Mouse (Mus musculus) spleen, adult 2 months (tissue): ENCODE results near the gene Pik3ca. TPM values are rescaled to one million over a fixed set of nuclear protein-coding genes. Genes with fewer than 3 reads are reported as not detected.

ENCODE experiments used
- DNase-seq, 2 experiments: peaks; one replicate each; pipeline versions ENCODE4 v3.0.0 to v3.0.0-alpha.2; 2012 to 2021; ENCODE audit warnings: low spot score in 2 of 2, low read depth in 1 of 2
- H3K27ac ChIP-seq: fragments of 200-500 bp; 2 replicates; pipeline ENCODE4 v1.5.1; 2012; ENCODE audit warnings: low read length, inconsistent platforms; ENCODE audit not compliant: insufficient read depth
- H3K27me3 ChIP-seq: fragments of 200-500 bp; 2 replicates; pipeline ENCODE4 v1.6.1; 2012; ENCODE audit warnings: mild to moderate bottlenecking, moderate library complexity, low read length, inconsistent platforms; ENCODE audit not compliant: control insufficient read depth, insufficient read depth
- H3K36me3 ChIP-seq: fragments of 200-500 bp; 2 replicates; pipeline ENCODE4 v1.6.1; 2012; ENCODE audit warnings: mild to moderate bottlenecking, low read length, inconsistent platforms; ENCODE audit not compliant: control insufficient read depth, insufficient read depth
- H3K4me1 ChIP-seq: fragments of 200-500 bp; 2 replicates; pipeline ENCODE4 v1.6.1; 2011; ENCODE audit warnings: inconsistent platforms; ENCODE audit not compliant: control insufficient read depth, insufficient read depth, insufficient read length
- H3K4me3 ChIP-seq: fragments of 200-500 bp; 2 replicates; pipeline ENCODE4 v1.5.1; 2011; ENCODE audit warnings: mild to moderate bottlenecking, inconsistent platforms; ENCODE audit not compliant: insufficient read depth, insufficient read length; ENCODE audit errors: extremely low read depth
- CTCF ChIP-seq: fragments of 200-500 bp; IDR thresholded peaks from 2 replicates; pipeline ENCODE4 v1.5.1; 2011; ENCODE audit warnings: mild to moderate bottlenecking, inconsistent platforms; ENCODE audit not compliant: insufficient read depth, insufficient read length, insufficient replicate concordance; ENCODE audit errors: extremely low read depth
- POLR2A ChIP-seq: fragments of 200-500 bp; IDR thresholded peaks from 2 replicates; pipeline ENCODE4 v1.6.1; 2011; ENCODE audit warnings: low read depth, low read length, inconsistent platforms
- WGBS: fragments of 180-500 bp; shearing (Covaris S2); methylation state at CpG from one replicate; pipeline ENCODE4 v1.1.7; 2018; 5-methylcytosine and 5-hydroxymethylcytosine counted together
- polyA plus RNA-seq: library from polyadenylated mRNA; depleted of rRNA; stranded (reverse); fragments of >200 nt; gene quantifications from 2 replicates; pipeline ENCODE4 v1.2.3, GENCODE M21; 2012

Gene Pik3ca
- polyA plus RNA-seq, 1 experiment: 3.7 TPM

DNA sequence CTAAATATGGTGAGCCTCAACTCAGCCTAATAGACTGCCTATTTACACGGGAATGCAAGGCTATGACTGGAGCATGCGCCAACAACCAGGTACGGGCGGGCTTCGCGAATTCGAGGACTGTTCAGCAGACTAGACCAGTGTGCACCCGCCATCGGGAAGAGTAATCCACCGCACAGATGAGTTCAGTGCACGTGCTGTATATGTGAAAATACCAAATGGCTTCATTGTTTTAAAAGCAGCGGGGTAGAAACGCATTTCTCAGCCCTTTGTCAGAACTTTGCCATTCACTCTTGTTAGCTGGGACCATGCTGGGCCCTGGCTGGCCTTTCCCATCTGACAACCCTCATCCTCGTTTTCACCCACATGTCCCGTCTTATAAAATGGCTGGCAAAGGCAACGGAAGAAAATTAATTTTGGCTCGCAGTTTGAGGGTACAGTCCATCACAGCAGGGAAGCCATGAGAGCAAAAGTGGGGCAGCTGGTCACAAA is 31.2 kb upstream of the Pik3ca start:
- Histone ChIP-seq H3K27ac (no peak overlapping the region), H3K27me3 (no peaks in the 10 kb centered on the region; the same call in 1 of the 2 replicates), H3K36me3 (no peaks in the 10 kb centered on the region), H3K4me1 (peaks cover 6% of the 10 kb centered on the region), H3K4me3 (peak overlapping the region; percentile 83)
- DNase-seq: no peak
- TF ChIP-seq POLR2A (no peak), CTCF (no peak)
- WGBS: 72% methylated on average over 17 of the region's 17 CpGs

DNA sequence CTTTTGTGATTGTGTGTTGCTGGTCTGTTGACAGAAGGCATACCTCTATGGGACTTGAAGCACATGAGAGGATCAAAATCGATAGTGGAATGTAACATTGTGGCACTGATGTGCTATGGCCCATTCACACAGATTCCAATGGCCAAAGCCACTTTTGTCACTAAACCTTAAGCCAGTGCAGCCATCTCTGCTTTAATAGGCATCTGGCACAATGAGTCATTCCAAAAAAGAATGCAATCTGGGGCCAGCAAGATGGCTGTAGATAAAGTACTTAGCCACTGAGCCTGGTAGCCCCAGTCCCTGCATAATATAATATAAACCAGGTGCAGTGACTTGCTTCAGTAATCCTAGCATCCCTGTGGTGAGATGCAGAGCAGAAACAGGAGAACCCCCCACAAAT is 30.0 kb upstream of the Pik3ca start:
- no peaks in the 10 kb centered on the region for H3K36me3 ChIP-seq
- peaks cover 6% of the 10 kb centered on the region for H3K4me1 ChIP-seq
- 88% methylated on average over 1 of the region's 1 CpGs for WGBS
- no peak for DNase-seq
- TF ChIP-seq POLR2A (no peak), CTCF (no peak)
- H3K4me3 ChIP-seq: no peak overlapping the region
- H3K27me3 ChIP-seq: no peaks in the 10 kb centered on the region; the same call in 1 of the 2 replicates
- H3K27ac ChIP-seq: no peak overlapping the region

DNA sequence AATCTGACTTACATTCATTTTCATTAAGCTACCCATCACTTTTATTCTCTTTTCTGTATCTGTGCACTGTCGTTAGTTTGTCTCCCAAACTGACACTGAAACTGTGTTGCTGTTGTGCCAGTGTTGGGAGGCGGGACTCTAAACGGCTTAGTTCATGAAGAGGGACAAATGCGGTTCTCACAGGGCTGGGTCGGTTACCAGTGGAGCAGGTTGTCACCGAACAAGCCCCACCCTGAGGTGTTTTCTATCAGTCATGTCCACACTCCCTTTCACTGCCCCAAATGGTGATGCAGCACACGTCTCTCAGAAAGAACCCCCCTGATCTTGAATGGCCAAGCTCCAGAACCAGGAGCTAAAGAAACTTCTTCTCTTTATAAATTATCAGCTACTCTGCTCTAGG is 25.5 kb upstream of the Pik3ca start:
- no peak for DNase-seq
- Histone ChIP-seq H3K4me3 (no peak overlapping the region), H3K27ac (no peak overlapping the region), H3K36me3 (no peaks in the 10 kb centered on the region), H3K27me3 (no peaks in the 10 kb centered on the region), H3K4me1 (no peaks in the 10 kb centered on the region)
- 84% methylated on average over 7 of the region's 7 CpGs for WGBS
- no peak for TF ChIP-seq POLR2A
- TF ChIP-seq CTCF: no peak

DNA sequence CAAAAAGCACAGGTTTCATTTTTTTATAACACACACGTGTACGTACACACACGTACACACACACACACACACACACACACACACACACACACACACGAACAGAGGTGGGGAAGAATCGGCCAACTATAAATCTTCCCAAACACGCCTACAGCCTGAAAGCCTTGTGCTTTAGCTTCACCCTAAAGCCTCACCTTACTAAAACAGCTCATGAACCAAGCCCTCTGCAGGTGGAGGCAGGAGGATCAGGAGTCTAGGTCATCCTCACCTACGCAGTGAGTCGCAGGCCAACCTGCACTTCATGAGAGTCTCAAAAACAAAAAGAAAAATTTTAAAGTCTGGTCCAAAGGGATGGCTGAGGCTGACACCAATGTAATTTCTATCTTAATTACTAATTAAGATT is 25.0 kb upstream of the Pik3ca start:
- no peak for DNase-seq
- no peak for TF ChIP-seq CTCF
- TF ChIP-seq POLR2A: no peak
- Histone ChIP-seq H3K27me3 (no peaks in the 10 kb centered on the region), H3K4me3 (no peak overlapping the region), H3K36me3 (no peaks in the 10 kb centered on the region), H3K4me1 (no peaks in the 10 kb centered on the region), H3K27ac (no peak overlapping the region)
- WGBS: 88% methylated on average over 8 of the region's 8 CpGs

DNA sequence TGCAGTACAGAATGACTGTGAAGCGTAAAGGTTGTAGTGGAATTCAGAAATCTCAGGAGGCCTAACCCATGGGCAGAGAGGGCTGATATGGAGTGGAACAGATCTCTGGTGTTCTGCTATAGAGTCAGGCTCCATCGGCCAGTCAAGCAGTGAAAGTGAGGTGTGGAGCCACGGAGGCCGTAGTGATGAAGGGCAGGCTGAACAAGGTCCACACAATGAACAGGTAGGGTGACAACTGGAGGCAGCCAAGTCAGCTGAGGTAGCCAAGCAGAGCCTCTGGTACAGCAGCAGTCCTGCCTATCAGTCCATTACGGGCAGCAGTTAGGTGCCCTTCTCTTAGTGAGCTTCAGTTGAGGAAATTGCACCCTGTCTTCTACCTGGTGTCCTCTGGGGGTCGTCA is 24.2 kb upstream of the Pik3ca start:
- no peak for DNase-seq
- no peak overlapping the region for H3K4me3 ChIP-seq
- WGBS: 89% methylated on average over 6 of the region's 6 CpGs
- no peak for TF ChIP-seq POLR2A
- H3K36me3 ChIP-seq: no peaks in the 10 kb centered on the region
- no peaks in the 10 kb centered on the region for H3K27me3 ChIP-seq
- H3K27ac ChIP-seq: no peak overlapping the region
- no peaks in the 10 kb centered on the region for H3K4me1 ChIP-seq

DNA sequence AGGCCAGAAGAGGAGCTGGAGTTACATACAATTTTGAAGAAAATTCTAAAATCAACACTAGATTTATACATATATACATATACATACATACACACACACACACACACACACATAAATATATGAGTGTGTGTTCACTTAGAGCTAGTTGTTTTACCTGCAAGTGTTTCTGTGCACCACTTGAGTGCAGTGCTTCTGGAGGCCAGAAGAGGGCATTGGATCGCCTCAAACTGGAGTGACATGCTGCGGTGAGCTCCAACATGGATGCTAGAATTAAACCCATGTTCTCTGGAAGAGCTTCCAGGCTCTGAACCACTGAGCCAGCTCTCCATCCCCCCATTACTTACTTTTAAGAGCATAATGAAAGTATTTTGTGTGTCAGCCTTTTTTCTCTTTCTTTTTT is 17.6 kb upstream of the Pik3ca start:
- H3K4me3 ChIP-seq: no peak overlapping the region
- no peaks in the 10 kb centered on the region for H3K4me1 ChIP-seq
- 60% methylated on average over 2 of the region's 2 CpGs for WGBS
- H3K27me3 ChIP-seq: no peaks in the 10 kb centered on the region
- H3K36me3 ChIP-seq: no peaks in the 10 kb centered on the region
- no peak for DNase-seq
- TF ChIP-seq POLR2A (no peak), CTCF (peak; percentile 26; the same call in 1 of the 2 replicates)
- no peak overlapping the region for H3K27ac ChIP-seq

DNA sequence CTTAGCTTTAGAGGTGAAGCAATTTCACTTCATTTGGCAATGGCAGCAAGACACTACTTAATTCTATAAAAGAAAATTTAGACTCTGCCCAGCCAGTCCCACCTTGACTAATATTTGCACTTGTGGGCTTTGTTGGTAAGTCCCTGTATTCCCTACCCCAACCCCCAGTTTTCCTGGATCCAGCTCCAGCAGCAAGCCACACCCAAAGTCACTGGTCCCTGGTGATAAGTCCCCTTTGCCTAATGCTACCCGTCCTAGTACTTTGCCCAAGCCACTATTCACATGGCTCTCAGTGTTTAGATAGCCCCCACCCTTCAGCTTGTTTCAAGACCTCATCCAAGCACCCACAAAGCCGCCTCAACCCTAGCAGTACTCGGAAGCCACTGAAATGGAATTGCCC is 15.9 kb upstream of the Pik3ca start:
- no peaks in the 10 kb centered on the region for H3K27me3 ChIP-seq
- no peak overlapping the region for H3K27ac ChIP-seq
- no peaks in the 10 kb centered on the region for H3K4me1 ChIP-seq
- WGBS: 83% methylated on average over 3 of the region's 3 CpGs
- no peak for DNase-seq
- no peaks in the 10 kb centered on the region for H3K36me3 ChIP-seq
- no peak for TF ChIP-seq POLR2A
- no peak for TF ChIP-seq CTCF
- H3K4me3 ChIP-seq: no peak overlapping the region
